Comparison of ENCODE assay signal across 8 mouse cellular contexts in genomic region chr11:68901351-68902046, GRCm38 (mm10). TPM values are rescaled to one million over a fixed set of nuclear protein-coding genes. Genes with fewer than 3 reads are reported as not detected.
A peak's percentile ranks its signal among the peaks of the same experiment; 100 is the strongest.
DNase-seq lines count a peak whose midpoint lies in the region; ATAC-seq lines count a peak whose summit lies in the region.

Gene Rpl26 (plus strand): TSS chr11:68901583.

- H3K27ac ChIP-seq in hindbrain, embryonic 14.5 days, result peak within 1 kb of the TSS; percentile 91

- peak within 1 kb of the TSS; percentile 79 for H3K4me2 ChIP-seq in hindbrain, embryonic 14.5 days (replicated peaks)

- under 1% methylated on average over 52 of the region's 52 CpGs for WGBS in hindbrain, embryonic 14.5 days

- ATAC-seq in hindbrain, embryonic 14.5 days (ENCODE audit: low FRiP score), result peak; percentile 92

- no peaks in the 10 kb centered on the region for H3K9me3 ChIP-seq in hindbrain, embryonic 14.5 days (ENCODE audit: control insufficient read depth, low read length)

- peaks cover 5% of the 10 kb centered on the region for H3K4me1 ChIP-seq in hindbrain, embryonic 14.5 days (replicated peaks; ENCODE audit: control insufficient read depth, insufficient read depth, low read length)

- H3K9ac ChIP-seq in hindbrain, embryonic 14.5 days, result peak within 1 kb of the TSS; percentile 98

- no peaks in the 10 kb centered on the region for H3K27me3 ChIP-seq in hindbrain, embryonic 14.5 days (ENCODE audit: control insufficient read depth, insufficient read depth, low read length)

- H3K4me3 ChIP-seq in hindbrain, embryonic 14.5 days (replicated peaks; ENCODE audit: low read length), result peak within 1 kb of the TSS; percentile 98

- peaks cover 39% of the 10 kb centered on the region for H3K36me3 ChIP-seq in hindbrain, embryonic 14.5 days (replicated peaks; ENCODE audit: control insufficient read depth, insufficient read depth)

- DNase-seq in R1 (ENCODE audit: low read depth, low spot score), result peak; percentile 99
- peak; percentile 99 to 100 for DNase-seq in cerebellum, postnatal 25 days
- peak; percentile 99 to 100 for DNase-seq in frontal cortex, postnatal 25 days (ENCODE audit: low spot score in 2 of 2)
- DNase-seq in hindbrain, embryonic 14.5 days (ENCODE audit: low spot score), result peak; percentile 98
- DNase-seq in layer of hippocampus, postnatal 36 days, result peak; percentile 97 to 99
- DNase-seq in lung, postnatal 36 days, result peak; percentile 99
- DNase-seq in retina, postnatal 1 day, result peak; percentile 100
- peak; percentile 95 to 98 for DNase-seq in urinary bladder, adult 18-20 months (ENCODE audit: low spot score in 2 of 2)

RNA-seq across cellular contexts. Expression of gene Rpl26, which starts in this region (rescaled TPM):
- 573 and 680 TPM in 2 replicates for polyA plus RNA-seq in hindbrain, embryonic 14.5 days (2014; fragmentation: Nextera tagmentation; extraction: Ambion mirVana)
- total RNA-seq in layer of hippocampus, postnatal 36 days (2021), result 100 to 1,000 TPM; 738 to 741 TPM

Comparison
In these comparisons a context has a peak if more than half of its experiments do, and no peak if none do; other contexts are left out.
1. Peak in every context shown above with its lines: DNase-seq, ATAC-seq, H3K4me3 ChIP-seq and H3K27ac ChIP-seq.